Mouse (Mus musculus) thymus, postnatal 14 days (tissue): Measurements from ENCODE around the gene Atn1.
"Not testable (repeated sequence)": the region's sequence is repeated elsewhere in the genome, so short reads cannot be mapped to it uniquely, and the experiment has no call there.

Source experiments
- DNase-seq: peaks from one replicate; pipeline ENCODE4 v3.0.0; 2021

Atn1 gene

DNA sequence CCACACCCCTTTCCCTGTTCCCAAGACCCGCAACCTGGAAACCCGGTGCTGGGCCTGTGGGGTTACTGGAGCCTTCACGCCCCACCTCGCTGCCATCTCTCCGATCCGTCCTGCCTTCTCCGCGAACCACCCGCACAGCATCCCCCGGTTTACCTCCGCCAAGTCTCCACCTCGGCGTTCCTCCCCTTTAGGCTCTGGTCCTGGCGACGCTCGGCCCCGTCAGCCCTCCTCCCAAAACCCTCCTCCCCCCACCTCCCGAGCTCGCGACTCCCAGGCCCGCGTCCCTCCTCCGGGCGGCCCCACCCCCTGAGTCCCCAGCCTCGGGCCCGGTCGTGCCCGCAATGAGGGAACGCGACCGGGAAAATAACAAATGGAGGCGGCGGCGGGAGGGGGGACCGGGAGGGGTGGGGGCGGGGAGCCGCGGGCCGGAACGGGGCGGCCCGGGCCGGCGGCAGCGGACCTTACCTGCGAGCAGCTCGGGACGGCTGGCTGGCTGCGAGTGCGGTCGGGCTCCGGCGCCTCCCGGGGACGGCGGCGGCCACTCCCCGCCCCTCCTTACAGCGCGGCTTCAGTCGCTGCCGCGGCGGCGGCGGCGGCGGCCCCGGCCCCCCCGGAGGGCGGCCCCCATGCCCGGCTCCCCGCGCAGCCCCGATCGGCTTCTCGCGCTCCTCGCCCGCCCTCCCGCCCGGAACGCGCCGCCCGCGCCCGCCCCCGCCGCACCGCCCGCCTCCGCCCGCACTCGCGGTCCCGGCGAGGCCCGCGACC is at the start of gene Atn1, which contains the start of gene Gm45234:
Atn1 (minus strand) TSS at position 694 of the 765 bp plus-strand sequence.
Gm45234 (minus strand) TSS at position 191 of the 765 bp plus-strand sequence.
- DNase-seq, result peak; percentile 57

DNA sequence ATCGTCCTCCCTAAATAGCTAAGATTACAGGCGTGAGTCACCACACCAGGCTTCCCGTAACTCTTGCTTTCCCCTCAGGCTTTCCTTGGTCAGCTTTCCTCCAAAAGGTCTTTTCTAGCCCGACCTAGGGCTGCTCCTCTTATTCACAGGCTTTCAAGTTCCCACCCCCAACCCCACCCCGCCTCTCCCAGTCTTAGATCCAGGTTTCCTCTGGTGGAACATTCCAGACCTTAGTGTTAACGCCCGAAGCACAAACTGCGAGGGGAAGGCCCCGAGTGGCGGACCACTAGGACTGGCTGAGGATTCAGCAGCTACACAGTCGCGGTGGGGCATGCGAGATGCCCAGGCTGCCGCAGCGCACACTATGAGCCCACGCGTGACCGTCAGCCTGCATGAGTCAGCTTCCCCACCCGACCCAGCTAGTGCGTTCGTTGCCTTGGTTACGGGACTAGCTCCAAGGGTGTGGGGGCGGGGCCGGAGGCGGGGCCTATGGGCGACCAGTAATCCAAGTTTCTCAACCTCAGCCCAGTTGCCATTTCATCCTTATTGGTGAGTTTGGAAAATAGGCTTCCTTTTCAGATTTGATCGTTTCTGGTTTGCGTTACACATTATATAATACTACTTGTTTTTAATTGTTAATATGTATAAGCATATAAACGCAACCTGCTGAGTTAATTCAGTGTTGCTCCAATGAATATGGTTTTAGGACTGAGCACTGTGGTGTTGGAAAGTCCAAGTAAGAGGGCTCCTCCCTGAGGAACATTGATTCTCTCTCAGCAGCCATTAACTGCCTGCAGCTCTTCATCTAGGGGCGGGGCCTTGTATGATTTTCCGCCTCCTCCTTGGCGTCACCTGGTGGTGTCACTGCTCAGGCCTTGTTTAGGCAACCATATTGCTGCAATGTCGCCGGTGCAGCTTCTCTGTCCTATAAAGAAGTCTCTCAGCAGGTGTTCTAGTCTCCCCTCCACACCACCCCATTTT is 49.3 kb upstream of the Atn1 start:
- DNase-seq, result peak; percentile 77

GRCm38 (mm10) chr6:124804341-124804740 is 48.0 kb upstream of the Atn1 start:
- no peak for DNase-seq

DNA sequence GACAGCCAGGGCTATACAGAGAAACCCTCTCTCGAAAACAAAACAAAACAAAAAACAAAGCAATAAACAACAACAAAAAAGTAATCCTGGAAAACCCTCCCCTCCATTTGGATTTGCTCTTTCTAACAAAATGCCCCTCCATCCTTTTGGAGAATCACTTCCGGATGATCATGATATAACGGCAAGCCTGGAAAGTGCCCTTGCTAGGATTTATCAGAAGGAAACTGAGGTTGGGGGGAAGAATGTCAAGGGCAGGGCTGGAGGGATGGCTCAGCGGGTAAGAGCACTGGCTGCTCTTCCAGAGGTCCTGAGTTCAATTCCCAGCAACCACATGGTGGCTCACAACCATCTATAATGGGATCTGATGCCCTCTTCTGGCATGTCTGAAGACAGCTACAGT is 47.4 kb upstream of the Atn1 start:
- DNase-seq, result not testable (repeated sequence)

DNA sequence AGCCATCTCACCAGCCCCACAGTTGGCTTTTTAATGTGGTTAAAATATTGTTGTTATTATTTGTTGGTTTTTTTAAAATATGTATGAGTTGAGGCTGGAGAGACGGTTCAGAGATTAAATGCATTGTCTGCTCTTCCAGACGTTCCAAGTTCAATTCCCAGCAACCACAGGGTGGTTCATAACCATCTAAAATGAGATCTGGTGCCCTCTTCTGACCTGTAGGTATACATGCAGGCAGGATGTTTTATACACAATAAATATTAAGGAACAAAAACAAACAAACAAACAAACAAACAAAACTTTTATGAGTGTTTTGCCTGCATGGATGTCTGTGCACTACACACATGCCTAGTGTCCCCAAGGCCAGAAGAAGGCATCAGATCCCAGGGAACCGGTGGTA is 46.7 kb upstream of the Atn1 start:
- DNase-seq, result no peak

DNA sequence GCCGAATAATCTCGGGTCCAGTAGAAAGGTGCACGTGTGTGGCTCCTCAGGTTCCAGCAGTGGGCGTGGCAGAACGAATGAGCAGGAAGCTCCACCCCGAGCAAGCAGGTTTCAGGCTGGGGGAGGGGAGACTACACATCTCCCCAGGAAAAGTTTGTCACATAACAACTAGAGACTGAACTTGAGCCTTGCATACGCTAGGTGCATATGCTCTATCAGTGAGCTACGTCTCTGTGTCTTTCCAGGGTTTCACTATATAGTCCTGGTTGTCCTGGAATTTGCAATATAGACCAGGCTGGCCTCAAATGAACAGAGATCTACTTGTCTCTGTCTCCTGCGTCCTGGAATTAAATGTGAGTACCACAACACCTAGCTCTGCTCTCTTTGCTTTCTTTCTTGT is 46.1 kb upstream of the Atn1 start:
- DNase-seq, result not testable (repeated sequence)

- no peak for DNase-seq
Measured at GRCm38 (mm10) chr6:124796200-124796599, 39.9 kb upstream of the Atn1 start.

DNA sequence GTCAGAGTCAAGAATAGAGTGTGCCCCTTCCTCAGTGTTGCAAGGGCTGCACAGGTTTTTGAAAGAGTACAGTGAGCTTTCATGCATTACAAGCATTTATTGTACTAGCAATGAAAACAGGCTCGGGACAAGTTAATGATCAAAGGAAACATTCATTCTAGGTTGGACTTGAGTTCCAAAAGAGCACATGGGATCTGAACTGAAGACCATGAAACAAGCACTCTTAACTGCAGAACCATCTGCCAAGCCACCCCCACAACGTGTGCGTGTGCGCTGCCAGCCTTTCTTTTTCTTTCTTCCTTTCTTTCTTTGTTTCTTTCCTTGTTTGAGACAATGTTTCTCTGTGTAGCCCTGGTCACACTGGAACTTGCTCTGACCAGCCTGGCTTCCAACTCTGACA is 39.5 kb upstream of the Atn1 start:
- no peak for DNase-seq

DNA sequence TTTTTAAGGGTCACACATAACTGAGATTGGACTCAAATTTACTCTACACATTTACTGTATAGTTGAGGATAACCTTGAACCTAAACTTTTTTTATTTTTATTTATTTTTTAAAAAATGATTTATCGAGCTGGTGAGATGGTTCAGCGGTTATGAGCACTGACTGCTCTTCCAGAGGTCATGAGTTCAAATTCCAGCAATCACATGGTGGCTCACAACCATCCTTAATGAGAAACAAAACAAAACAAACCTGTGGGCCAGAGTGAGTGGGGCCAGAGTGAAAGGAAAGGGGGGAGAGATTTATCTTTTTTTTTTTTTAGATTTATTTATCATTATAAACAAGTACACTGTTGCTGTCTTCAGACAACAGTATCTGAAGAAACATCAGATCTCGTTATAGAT is 35.6 kb upstream of the Atn1 start:
- no peak for DNase-seq

DNA sequence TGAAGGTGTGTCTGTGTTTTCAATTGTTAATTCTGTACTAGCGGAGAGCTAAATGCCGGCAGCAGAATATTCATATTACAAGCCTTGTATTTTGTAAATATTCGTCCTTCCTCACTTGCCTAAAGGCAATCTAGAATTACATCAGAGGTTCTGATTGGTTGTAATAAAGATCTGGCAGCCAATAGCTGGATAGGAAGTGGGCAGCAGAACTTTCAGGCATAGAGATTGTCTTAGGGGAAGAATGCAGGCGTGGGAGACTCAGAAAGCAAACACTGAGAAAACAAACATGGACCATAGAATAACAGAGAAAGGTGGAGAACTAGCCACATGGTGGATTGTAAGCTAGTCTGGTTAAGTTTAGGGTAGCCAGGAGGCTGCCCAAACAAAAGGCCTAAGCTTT is 33.8 kb upstream of the Atn1 start:
- DNase-seq, result no peak

DNA sequence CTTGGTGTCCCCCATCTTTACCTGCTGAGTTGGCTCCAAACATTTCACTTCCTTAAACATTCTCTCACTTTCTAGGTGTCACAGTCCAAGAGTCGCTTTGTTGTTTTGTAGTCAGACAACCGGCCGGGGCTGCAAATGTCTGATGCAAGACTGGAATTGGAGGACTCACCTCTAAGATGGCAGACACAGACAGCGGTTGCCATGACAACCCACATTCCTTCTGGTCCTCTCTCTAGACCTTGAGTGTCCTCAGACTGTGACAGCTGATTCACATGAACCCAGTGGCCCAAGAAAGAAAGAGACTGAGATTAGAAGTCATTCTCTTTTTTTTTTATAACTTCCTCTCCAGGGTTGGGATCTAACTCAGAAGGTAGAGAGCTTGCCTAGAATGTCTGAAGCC is 33.2 kb upstream of the Atn1 start:
- no peak for DNase-seq

DNA sequence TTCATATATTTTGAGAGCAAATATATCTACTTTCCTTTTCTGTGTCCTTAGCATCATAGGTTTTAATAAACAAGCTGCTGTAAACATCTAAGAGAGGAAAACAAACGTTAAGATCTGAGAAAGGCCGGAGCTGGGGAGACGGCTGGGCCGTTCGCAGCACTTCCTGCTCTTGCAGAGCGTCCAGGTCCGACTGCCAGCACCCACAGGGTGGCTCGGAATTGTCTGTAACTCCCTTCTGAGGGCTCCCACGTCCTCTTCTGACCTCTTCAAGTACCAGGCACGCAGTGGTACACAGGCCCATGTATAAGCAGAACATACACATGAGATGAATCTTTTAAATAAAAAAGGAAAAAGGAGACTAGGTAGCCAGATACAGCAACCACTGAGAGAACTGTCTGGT is 31.4 kb upstream of the Atn1 start:
- DNase-seq, result no peak

DNA sequence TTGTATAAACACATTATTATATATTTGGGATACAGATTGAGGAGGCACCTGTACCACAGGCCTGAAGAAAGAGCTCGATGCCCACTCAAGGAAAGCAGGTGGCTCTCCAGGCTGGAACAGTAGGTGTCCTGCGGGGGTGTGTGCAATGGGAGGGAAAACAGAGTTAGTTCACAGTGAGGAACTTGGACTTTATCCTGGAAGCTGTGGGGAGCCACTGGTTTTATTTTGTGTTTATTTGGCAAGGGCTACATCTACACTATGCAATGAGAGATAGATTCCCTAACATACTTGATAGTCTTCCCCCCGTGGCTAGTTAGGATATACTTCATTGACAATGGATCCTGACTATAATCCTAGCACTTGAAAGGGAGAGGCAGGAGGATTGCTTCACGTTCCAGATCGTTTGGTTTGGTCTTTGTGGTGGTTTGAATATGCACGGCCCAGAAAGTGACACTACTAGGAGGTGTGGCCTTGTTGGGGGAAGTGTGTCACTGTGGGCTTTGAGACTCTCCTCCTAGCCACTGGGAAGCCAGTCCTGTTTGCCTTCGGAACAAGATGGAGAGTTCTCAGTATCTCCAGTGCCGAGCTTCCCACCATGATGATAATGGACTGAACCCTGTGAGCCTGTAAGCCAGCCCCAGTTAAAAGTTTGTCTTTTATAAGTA is 30.6 kb upstream of the Atn1 start:
- DNase-seq, result no peak

DNA sequence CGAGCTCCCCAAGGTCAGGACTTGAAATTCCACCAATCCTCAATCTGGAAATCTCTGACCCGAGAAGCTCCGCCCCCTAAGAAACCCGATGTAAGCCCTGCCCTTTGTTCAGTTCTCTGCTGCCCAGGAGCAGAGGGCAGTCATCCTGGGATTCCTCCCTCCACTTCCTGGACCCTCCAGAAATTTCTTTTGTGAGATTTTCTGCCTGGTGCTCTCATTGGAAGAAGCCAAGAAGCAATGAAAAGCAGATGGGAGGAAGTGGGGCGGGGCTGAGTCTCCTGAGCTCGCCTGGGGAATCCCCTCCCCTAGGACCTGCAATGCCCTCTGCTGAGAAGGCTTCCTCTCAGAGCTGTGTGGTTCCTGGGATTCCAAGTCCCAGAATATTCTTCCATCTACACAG is 26.1 kb upstream of the Atn1 start:
- peak; percentile 73 for DNase-seq

- DNase-seq, result no peak
Measured at GRCm38 (mm10) chr6:124780917-124781316, 24.6 kb upstream of the Atn1 start.

DNA sequence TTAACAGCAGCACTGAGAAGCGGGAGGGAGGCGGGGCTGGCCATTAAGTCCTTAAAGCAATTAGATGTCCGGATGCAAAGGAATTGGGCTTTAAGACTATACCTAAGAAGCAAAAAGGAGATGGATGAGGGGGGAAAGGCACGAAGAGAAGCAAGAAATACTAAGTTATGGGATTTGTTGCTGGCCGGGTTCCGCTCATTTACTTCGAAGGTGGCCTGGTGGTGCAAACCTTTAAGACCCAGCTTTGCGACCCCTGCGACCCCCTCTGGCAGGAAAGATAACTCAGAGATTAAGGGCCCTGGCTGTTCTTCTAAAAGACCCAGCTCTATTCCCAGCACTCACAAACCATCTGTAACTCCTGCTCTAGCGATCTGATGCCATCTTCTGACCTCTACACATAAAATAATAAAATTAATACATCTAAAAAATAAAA is 23.7 kb upstream of the Atn1 start:
- peak; percentile 37 for DNase-seq

- peak; percentile 85 for DNase-seq
Measured at GRCm38 (mm10) chr6:124779222-124779983, 23.1 kb upstream of the Atn1 start, which contains the start of gene Lrrc23. Gene Lrrc23, minus strand, starts transcription at chr6:124779727.

DNA sequence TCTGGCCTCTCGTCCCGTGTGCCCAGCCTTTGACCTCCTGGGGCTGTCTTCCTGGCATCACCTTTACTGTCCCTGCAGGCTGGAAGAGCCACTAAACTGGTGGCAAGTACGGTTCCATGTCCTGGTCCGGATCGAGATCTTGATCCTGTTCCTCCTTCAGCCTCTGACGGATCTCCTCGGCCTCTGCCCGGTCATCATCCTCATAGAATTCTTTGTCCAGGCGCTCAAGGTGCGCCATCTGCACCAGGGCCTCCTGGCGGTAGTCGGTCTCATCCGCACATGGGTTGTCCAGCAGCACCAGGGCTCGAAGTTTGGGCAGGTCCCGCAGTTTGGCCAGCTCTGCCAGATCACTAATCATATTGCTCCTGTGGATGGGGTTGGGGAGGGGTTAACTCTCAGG is 14.2 kb upstream of the Atn1 start:
- no peak for DNase-seq

DNA sequence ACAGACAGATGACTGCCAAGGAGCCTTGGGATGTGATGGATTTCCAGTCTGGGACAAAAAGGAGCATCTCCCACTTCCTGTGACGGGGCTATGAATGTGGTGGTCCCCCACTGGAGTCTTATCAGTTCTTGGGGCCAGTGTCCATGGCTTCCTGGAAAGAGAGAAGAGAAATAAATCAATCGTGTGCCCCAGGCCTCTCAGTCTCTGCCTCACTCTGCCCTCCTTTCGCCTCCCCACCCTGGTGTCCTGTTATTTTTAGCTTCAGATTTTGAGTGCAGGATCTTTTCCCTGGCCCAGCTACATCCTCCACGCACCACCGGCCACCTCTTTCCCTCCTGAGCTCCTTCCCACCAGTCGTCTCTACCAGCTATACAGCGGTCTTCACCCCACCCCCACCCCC is 13.7 kb upstream of the Atn1 start:
- no peak for DNase-seq

- peak; percentile 81 for DNase-seq
Measured at GRCm38 (mm10) chr6:124769101-124769765, 12.9 kb upstream of the Atn1 start, which contains the start of gene Eno2. Gene Eno2, minus strand, starts transcription at chr6:124769673.

DNA sequence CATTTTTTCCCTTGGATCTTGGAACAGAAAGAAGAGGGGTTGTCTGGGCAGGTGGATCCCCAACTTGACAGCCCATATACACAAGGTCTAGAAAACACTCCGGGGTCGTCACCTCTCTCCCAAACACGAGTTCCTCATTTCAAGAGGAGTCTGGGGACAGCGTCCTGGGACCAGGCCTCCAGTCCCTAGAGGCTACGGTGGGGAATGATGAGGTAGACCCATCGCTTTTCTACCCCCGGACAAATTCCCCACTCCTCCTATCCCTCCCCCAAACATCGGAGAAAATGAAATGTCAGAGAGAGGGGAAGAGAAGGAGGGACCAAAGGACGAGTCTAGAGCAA is 12.3 kb upstream of the Atn1 start:
- no peak for DNase-seq
